Mouse (Mus musculus) hematopoietic multipotent progenitor cell, adult 10-12 weeks (in vitro differentiated cells): Measurements from ENCODE around the gene Mknk1. TPM values are rescaled to one million over a fixed set of nuclear protein-coding genes. Genes with fewer than 3 reads are reported as not detected.

Experiments used
- polyA plus RNA-seq: library from polyadenylated mRNA; stranded (reverse); fragments of >175 nt; gene quantifications from 2 replicates; pipeline ENCODE4 v1.2.3, GENCODE M21; 2012; ENCODE audit warnings: low replicate concordance

Mknk1 gene
- polyA plus RNA-seq: 37.9 and 53.2 TPM in 2 replicates

GRCm38 (mm10) chr4:115838696-115839641, at the start of gene Mknk1:
Gene Mknk1 (plus strand): TSS chr4:115839198.

DNA sequence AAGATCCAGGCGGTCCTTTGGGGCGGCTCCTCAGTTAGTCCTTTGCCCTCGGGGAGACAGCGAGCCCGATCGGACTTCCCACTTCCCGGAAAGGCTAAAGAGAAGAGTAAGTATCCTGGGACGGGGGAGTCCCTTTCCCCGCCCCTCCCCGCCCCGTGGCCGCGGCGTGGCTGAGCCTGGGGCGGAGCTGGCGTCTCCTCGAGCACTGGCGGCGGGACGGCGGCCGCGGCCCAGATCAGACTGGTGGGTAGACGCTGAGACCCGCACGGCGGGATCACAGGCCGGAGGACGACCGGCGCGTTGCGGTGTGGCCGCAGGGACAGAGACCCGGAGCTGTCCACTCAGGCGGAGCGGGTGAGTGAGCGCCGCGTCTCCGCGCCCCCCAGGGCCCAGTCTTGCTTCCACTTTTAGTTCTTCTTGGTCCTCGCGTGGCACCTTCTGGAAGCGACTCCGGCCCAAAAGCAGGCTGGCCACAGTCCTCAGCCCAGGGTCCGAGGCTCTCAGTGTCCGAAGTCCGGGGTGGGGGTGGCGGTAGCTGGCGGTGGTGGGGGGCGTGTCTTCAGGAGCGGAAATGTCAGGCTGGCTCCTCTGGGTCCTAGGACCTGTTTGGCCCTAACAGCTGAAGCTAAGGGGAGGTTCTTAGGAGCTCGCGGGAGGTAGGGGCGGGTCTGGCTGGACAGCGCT, 11.0 kb upstream of the Mknk1 start, which contains the start of gene Mob3c:
Gene Mob3c (plus strand): TSS at position 205 of the 684 bp plus-strand sequence.

GRCm38 (mm10) chr4:115884022-115884421, 45.0 kb downstream of the Mknk1 start, which contains the start of gene Kncn:
Gene Kncn (plus strand): TSS chr4:115884400.

GRCm38 (mm10) chr4:115890553-115890952, 51.6 kb downstream of the Mknk1 start, which contains the start of gene 6430628N08Rik:
Gene 6430628N08Rik (plus strand): TSS chr4:115890665.

Other genes with a start within 250 kb of the Mknk1 start
- gene Cyp4a32, start 238.2 kb upstream of the Mknk1 start, polyA plus RNA-seq: not detected in 2 replicates
- gene Cyp4b1, start 191.5 kb upstream of the Mknk1 start, polyA plus RNA-seq: 0.30 TPM in 1 of 2 replicates, not detected in the other
- 22.1 and 24.4 TPM in 2 replicates for gene Efcab14, start 101.5 kb upstream of the Mknk1 start, polyA plus RNA-seq
- not detected in 2 replicates for gene Tex38, start 58.2 kb upstream of the Mknk1 start, polyA plus RNA-seq
- gene Atpaf1, start 54.4 kb upstream of the Mknk1 start, polyA plus RNA-seq: 9.7 and 23.2 TPM in 2 replicates
- gene Mob3c, start 11.1 kb upstream of the Mknk1 start, polyA plus RNA-seq: 15.2 and 42.6 TPM in 2 replicates
- not detected in 2 replicates for gene Kncn, start 45.2 kb downstream of the Mknk1 start, polyA plus RNA-seq
- gene 6430628N08Rik, start 51.5 kb downstream of the Mknk1 start, polyA plus RNA-seq: not detected in 2 replicates
- 0.04 TPM in 1 of 2 replicates, not detected in the other for gene Dmbx1, start 100.7 kb downstream of the Mknk1 start, polyA plus RNA-seq
- 38.6 and 41.0 TPM in 2 replicates for gene Faah, start 178.7 kb downstream of the Mknk1 start, polyA plus RNA-seq
- 0.69 and 1.3 TPM in 2 replicates for gene Nsun4, start 214.7 kb downstream of the Mknk1 start, polyA plus RNA-seq
- 36.9 and 46.0 TPM in 2 replicates for gene Uqcrh, start 235.9 kb downstream of the Mknk1 start, polyA plus RNA-seq
- 14.2 and 26.6 TPM in 2 replicates for gene Lrrc41, start 236.1 kb downstream of the Mknk1 start, polyA plus RNA-seq